Mouse (Mus musculus) ES-Bruce4 (cell line): ENCODE results near the gene Casc1.

Experiments used
- CTCF ChIP-seq: IDR thresholded peaks from one replicate; pipeline ENCODE4 v1.8.1; 2011; ENCODE audit warnings: low read depth, low read length
- POLR2A ChIP-seq: IDR thresholded peaks from one replicate; pipeline ENCODE4 v1.8.1; 2011; ENCODE audit warnings: low read length; ENCODE audit not compliant: insufficient read depth

DNA sequence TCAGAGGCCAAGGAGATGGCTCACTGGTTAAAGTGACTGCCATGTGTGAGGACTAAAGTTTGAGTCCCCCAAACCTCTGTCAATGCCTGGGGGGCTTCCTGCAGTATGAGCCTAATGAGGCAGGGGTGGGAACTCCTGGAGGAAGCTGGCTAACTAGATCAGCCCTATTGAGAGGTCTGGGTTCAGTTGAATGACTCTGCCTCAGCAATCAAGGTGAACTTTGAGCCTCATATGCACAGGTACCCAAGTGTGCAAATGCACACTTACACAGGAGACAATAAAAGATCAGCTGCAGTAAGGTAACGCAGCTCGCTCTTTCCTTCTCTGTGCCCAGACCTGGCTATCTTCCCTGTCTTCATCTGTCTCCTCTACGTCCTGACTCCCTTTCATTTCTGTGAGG is 17.8 kb downstream of the Casc1 start:
- no peak for TF ChIP-seq CTCF
- TF ChIP-seq POLR2A: no peak
